Mouse (Mus musculus) erythroblast, adult 5-6 weeks (primary cell): Measurements from ENCODE around the gene Gm28036. TPM values are rescaled to one million over a fixed set of nuclear protein-coding genes. Genes with fewer than 3 reads are reported as not detected.

Experiments
- ATAC-seq: replicated peaks from 2 replicates; pipeline ENCODE4 v1.8.0; 2016; ENCODE audit warnings: moderate number of reproducible peaks, mild to moderate bottlenecking, moderate TSS enrichment, inconsistent platforms; ENCODE audit not compliant: poor library complexity, low FRiP score, severe bottlenecking
- total RNA-seq, 2 experiments: library from RNA; stranded (forward) in 1 of 2; stranded (reverse) in 1 of 2; fragments of 150-400 nt in 1 of 2; fragments of 200-764, 138-1000 nt in 1 of 2; gene quantifications; 2 replicates each; pipeline versions ENCODE4 v1.2.3 to v1.2.4; 2015 to 2017; ENCODE audit warnings: low replicate concordance in 2 of 2

The Gm28036 gene
- total RNA-seq, 2 experiments from 2014 or later, result 14.0 to 15.8 TPM

GRCm38 (mm10) chr2:156087391-156088110, 39.3 kb downstream of the Gm28036 start:
- no peak for ATAC-seq

GRCm38 (mm10) chr2:156084541-156084940, 42.4 kb downstream of the Gm28036 start:
- no peak for ATAC-seq

- no peak for ATAC-seq
These were observed 46.5 kb downstream of the Gm28036 start for GRCm38 (mm10) chr2:156080391-156080790.

GRCm38 (mm10) chr2:156079674-156080073, 47.2 kb downstream of the Gm28036 start:
- no peak for ATAC-seq

- ATAC-seq, result no peak
These were observed 47.7 kb downstream of the Gm28036 start for GRCm38 (mm10) chr2:156079183-156079560.

GRCm38 (mm10) chr2:156078421-156079182, 48.3 kb downstream of the Gm28036 start:
- ATAC-seq, result no peak

- ATAC-seq, result no peak
These were observed 49.4 kb downstream of the Gm28036 start for GRCm38 (mm10) chr2:156077461-156077860.

- no peak for ATAC-seq
These were observed 53.2 kb downstream of the Gm28036 start for GRCm38 (mm10) chr2:156073725-156074124.

- no peak for ATAC-seq
These were observed 55.7 kb downstream of the Gm28036 start for GRCm38 (mm10) chr2:156071236-156071635.

- ATAC-seq, result no peak
These were observed 59.0 kb downstream of the Gm28036 start for GRCm38 (mm10) chr2:156067916-156068315.

GRCm38 (mm10) chr2:156066126-156066525, 60.8 kb downstream of the Gm28036 start:
- ATAC-seq, result no peak

GRCm38 (mm10) chr2:156065099-156066041, 61.5 kb downstream of the Gm28036 start, which contains the start of gene Spag4:
Gene Spag4, plus strand, starts transcription at chr2:156065175.
- ATAC-seq, result peak; percentile 62

- ATAC-seq, result no peak
These were observed 74.1 kb downstream of the Gm28036 start, which contains the start of gene Fer1l4 for GRCm38 (mm10) chr2:156052816-156053215. Gene Fer1l4, minus strand, starts transcription at chr2:156052947.

- ATAC-seq, result no peak; the same call in 1 of the 2 replicates
These were observed 79.0 kb downstream of the Gm28036 start for GRCm38 (mm10) chr2:156047929-156048328.

GRCm38 (mm10) chr2:156042903-156043302, 84.0 kb downstream of the Gm28036 start:
- ATAC-seq, result no peak

- ATAC-seq, result no peak
These were observed 87.5 kb downstream of the Gm28036 start for GRCm38 (mm10) chr2:156039390-156039789.

GRCm38 (mm10) chr2:156025482-156025881, 101.4 kb downstream of the Gm28036 start:
- ATAC-seq, result no peak
